Mouse (Mus musculus): ENCODE measurements around the gene Diaph3. TPM values are rescaled to one million over a fixed set of nuclear protein-coding genes. Genes with fewer than 3 reads are reported as not detected.

The Diaph3 gene
- polyA plus RNA-seq, 1 experiment from 2014 or later: 9.6 TPM

DNA sequence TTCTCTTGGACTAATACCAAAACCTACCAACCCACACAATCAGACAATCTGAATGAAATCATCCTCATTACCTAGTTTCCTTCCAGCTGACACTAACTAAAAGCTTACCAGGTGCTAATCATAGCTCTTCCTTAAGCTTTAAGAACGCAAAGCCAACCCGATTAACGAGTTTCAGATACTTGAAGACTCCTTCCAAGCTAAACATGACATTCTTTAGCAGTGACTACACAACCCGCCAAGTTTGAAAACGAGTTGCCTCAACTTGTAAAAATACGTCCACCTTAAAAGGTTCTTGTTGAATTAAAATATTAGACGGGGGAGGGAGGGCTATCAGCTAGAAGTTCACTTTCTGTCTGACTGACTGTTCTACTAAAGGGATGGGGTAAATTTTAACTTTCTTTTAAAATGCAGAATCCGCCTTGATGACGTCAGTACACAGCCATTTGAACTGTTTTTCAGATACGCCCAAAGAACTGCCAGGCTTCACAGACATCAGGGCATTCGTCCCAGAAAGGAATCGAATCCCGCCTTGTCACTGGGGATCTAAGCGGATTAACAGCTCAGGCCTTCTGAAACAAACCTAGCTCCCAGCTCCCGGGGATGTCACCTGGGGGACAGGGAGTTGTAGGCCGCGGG is 590 bp downstream of the Diaph3 start:
- peaks cover 10% of the 10 kb centered on the region for H3K4me1 ChIP-seq (ENCODE audit: control insufficient read depth, insufficient read depth, low read length)
- peak overlapping the region; percentile 78 for H3K9ac ChIP-seq (ENCODE audit: low read length)
- H3K27me3 ChIP-seq (ENCODE audit: control insufficient read depth, insufficient read depth, low read length): no peaks in the 10 kb centered on the region
- no peaks in the 10 kb centered on the region for H3K36me3 ChIP-seq (ENCODE audit: control insufficient read depth, insufficient read depth)
- H3K9me3 ChIP-seq (replicated peaks; ENCODE audit: control insufficient read depth, low read length): no peaks in the 10 kb centered on the region
- peak; percentile 42 for ATAC-seq (replicated peaks; ENCODE audit: extremely low read depth, insufficient read depth, low FRiP score)
- H3K4me3 ChIP-seq (ENCODE audit: low read length): peak overlapping the region; percentile 89
- H3K27ac ChIP-seq (ENCODE audit: low read length): peak overlapping the region; percentile 51
- peak overlapping the region; percentile 71 for H3K4me2 ChIP-seq (ENCODE audit: low read depth, low read length)
- WGBS: under 1% methylated on average over 17 of the region's 17 CpGs

DNA sequence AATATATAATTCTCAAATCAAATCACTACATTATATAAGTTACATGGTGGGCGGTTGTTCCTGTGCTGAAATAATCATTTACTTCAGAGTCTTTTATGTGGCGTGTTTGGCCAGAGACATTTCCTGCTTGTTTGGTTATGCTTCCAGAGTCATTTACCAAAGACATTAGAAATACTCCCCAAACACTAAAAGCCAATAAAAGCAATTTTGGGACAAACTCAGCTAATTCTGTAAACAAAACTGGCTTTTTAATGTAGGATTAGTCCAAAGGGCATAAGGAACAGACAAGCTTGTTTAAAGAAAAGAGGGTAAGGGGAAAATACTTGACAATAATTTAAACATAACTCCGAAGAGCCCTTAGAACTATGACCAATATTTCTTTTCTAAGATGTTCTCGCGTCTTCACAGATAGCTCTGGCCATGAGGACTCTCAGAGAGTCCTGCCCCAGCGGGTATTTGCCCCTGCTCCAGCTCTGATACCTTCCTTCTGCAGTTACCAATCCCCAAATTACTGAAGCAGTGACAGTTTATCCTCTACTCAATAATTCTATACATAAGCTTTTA is 14.9 kb downstream of the Diaph3 start:
- no peak overlapping the region for H3K9ac ChIP-seq (ENCODE audit: low read length)
- WGBS: 86% methylated on average over 6 of the region's 6 CpGs

DNA sequence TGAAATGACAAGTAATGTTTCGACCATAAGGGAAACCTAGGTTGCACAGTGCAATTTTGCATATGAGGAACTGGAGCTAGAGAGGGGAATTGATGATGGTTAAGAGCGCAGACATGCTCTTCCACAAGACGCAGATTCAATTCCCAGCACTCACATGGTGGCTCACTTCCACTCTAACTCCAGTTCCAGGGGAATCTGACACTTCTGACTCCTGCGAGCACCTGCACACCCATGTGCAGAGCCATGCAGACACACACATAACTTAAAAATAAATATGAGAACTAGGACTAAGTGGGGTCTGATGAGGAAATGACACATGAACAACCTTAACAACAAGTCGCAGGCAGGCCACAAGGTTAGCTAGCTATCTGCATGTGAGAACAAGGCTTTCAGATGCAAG is 15.5 kb downstream of the Diaph3 start:
- no peaks in the 10 kb centered on the region for H3K9me3 ChIP-seq (replicated peaks; ENCODE audit: control insufficient read depth, low read length)
- WGBS: 75% methylated on average over 5 of the region's 5 CpGs
- H3K4me2 ChIP-seq (ENCODE audit: low read depth, low read length): no peak overlapping the region
- no peak overlapping the region for H3K27ac ChIP-seq (ENCODE audit: low read length)
- H3K27me3 ChIP-seq (ENCODE audit: control insufficient read depth, insufficient read depth, low read length): no peaks in the 10 kb centered on the region
- no peak overlapping the region for H3K9ac ChIP-seq (ENCODE audit: low read length)
- ATAC-seq (replicated peaks; ENCODE audit: extremely low read depth, insufficient read depth, low FRiP score): no peak
- no peak overlapping the region for H3K4me3 ChIP-seq (ENCODE audit: low read length)
- no peaks in the 10 kb centered on the region for H3K36me3 ChIP-seq (ENCODE audit: control insufficient read depth, insufficient read depth)
- H3K4me1 ChIP-seq (ENCODE audit: control insufficient read depth, insufficient read depth, low read length): no peaks in the 10 kb centered on the region

More for the DNA sequence above, 14.9 kb downstream of the Diaph3 start:
- H3K4me2 ChIP-seq (ENCODE audit: low read depth, low read length): no peak overlapping the region
- ATAC-seq (replicated peaks; ENCODE audit: extremely low read depth, insufficient read depth, low FRiP score): no peak
- H3K36me3 ChIP-seq (ENCODE audit: control insufficient read depth, insufficient read depth): no peaks in the 10 kb centered on the region
- H3K4me1 ChIP-seq (ENCODE audit: control insufficient read depth, insufficient read depth, low read length): no peaks in the 10 kb centered on the region
- no peak overlapping the region for H3K4me3 ChIP-seq (ENCODE audit: low read length)
- H3K9me3 ChIP-seq (replicated peaks; ENCODE audit: control insufficient read depth, low read length): no peaks in the 10 kb centered on the region
- no peak overlapping the region for H3K27ac ChIP-seq (ENCODE audit: low read length)
- H3K27me3 ChIP-seq (ENCODE audit: control insufficient read depth, insufficient read depth, low read length): no peaks in the 10 kb centered on the region

DNA sequence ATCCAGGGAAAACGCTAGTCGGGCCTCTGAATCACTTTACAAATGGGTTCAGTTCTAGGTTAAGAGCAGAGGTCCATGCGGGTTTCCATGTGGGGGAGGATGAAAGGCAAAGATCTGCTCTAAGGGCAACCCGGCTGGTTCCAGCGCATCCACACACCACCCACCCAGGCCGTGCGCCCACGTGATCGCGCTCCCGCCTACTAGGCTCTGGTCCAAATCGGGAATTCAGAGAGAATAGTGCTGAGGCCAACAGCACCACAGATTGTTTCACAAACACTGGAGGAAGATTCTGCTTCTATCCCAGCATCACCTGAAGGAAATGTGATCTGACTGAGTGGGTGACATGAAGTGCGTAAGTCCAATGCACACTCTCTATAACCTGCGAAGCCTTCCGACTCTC is 17.9 kb downstream of the Diaph3 start:
- Histone ChIP-seq H3K27ac (ENCODE audit: low read length) (no peak overlapping the region), H3K4me3 (ENCODE audit: low read length) (no peak overlapping the region), H3K4me1 (ENCODE audit: control insufficient read depth, insufficient read depth, low read length) (no peaks in the 10 kb centered on the region), H3K9me3 (replicated peaks; ENCODE audit: control insufficient read depth, low read length) (no peaks in the 10 kb centered on the region), H3K4me2 (ENCODE audit: low read depth, low read length) (no peak overlapping the region), H3K36me3 (ENCODE audit: control insufficient read depth, insufficient read depth) (no peaks in the 10 kb centered on the region), H3K27me3 (ENCODE audit: control insufficient read depth, insufficient read depth, low read length) (no peaks in the 10 kb centered on the region), H3K9ac (ENCODE audit: low read length) (no peak overlapping the region)
- WGBS: 90% methylated on average over 15 of the region's 15 CpGs
- no peak for ATAC-seq (replicated peaks; ENCODE audit: extremely low read depth, insufficient read depth, low FRiP score)

DNA sequence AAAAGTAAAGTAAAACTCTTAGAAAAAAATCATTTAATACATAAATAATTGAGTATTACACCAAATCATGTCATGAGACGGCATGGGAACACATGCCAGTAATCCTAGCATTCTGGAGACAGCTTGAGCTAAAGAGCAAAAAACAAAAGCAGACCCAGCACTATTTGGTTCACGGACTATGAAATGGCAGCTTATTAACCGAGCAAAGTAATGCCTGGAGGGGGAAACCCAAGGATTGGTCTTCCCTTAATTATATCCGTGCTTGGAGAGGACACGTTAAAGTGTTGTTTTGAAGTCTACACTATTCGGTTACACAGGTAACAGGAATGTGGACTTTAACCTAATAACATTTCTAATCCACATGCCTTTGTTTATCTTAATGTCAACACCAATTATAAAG is 19.2 kb downstream of the Diaph3 start:
- no peaks in the 10 kb centered on the region for H3K36me3 ChIP-seq (ENCODE audit: control insufficient read depth, insufficient read depth)
- H3K4me2 ChIP-seq (ENCODE audit: low read depth, low read length): no peak overlapping the region
- 77% methylated on average over 6 of the region's 6 CpGs for WGBS
- no peak overlapping the region for H3K4me3 ChIP-seq (ENCODE audit: low read length)
- H3K27ac ChIP-seq (ENCODE audit: low read length): no peak overlapping the region
- no peaks in the 10 kb centered on the region for H3K27me3 ChIP-seq (ENCODE audit: control insufficient read depth, insufficient read depth, low read length)
- no peak overlapping the region for H3K9ac ChIP-seq (ENCODE audit: low read length)
- H3K4me1 ChIP-seq (ENCODE audit: control insufficient read depth, insufficient read depth, low read length): no peaks in the 10 kb centered on the region
- no peaks in the 10 kb centered on the region for H3K9me3 ChIP-seq (replicated peaks; ENCODE audit: control insufficient read depth, low read length)
- no peak for ATAC-seq (replicated peaks; ENCODE audit: extremely low read depth, insufficient read depth, low FRiP score)

DNA sequence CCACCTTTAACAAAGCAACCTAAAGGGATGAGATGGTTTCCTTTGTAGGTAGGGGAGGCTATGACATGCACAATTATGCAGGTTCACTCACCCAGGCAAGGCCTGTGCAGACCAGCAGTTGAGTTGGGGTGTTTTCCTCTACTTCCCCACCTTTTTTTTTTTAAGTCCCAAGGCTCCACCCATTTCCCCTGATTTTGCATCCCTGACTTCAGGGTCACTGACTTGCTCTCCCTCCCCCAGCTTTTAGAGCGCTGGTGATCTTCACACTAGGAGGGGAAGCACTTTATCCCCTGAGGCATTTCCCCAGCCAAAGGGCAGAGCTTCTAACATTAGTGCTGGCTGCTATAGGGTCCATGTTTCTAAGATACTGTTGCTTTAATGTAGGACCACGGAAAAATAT is 30.4 kb downstream of the Diaph3 start:
- Histone ChIP-seq H3K4me2 (ENCODE audit: low read depth, low read length) (no peak overlapping the region), H3K36me3 (ENCODE audit: control insufficient read depth, insufficient read depth) (no peaks in the 10 kb centered on the region), H3K27me3 (ENCODE audit: control insufficient read depth, insufficient read depth, low read length) (no peaks in the 10 kb centered on the region), H3K9ac (ENCODE audit: low read length) (no peak overlapping the region), H3K27ac (ENCODE audit: low read length) (no peak overlapping the region), H3K4me3 (ENCODE audit: low read length) (no peak overlapping the region), H3K4me1 (ENCODE audit: control insufficient read depth, insufficient read depth, low read length) (peaks cover 4% of the 10 kb centered on the region; the same call in 1 of the 2 replicates), H3K9me3 (replicated peaks; ENCODE audit: control insufficient read depth, low read length) (no peaks in the 10 kb centered on the region)
- no peak for ATAC-seq (replicated peaks; ENCODE audit: extremely low read depth, insufficient read depth, low FRiP score)
- 47% methylated on average over 2 of the region's 2 CpGs for WGBS

DNA sequence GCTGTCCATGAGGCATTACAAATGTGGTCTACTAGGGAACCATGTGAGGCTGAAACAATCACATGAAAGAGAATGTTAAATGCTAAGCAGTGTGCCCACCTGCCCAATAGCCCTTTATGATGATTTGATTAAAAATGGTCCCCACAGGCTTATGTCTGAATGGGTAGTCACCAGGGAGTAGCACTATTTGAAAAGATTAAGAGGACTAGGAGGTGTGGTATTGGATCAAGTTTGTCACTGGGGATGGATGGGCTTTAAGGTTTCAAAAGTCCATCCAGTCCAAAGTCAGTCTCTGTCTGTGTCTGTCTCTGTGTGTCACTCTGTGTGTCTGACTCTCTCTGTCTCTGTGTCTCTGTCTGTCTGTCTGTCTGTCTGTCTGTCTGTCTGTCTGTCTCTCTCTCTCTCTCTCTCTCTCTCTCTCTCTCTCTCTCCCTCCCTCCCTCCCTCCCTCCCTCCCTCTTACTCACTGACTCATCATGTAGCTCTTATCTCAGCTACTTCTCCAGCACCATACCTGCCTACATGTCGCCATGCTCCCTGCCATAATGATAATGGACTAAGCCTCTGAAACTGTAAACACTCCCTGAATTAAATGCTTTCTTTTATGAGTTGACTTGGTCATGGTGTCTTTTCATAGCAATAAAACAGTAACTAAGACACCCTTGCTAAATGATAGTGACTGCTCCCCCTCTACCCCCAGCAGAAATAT is 41.5 kb downstream of the Diaph3 start:
- Histone ChIP-seq H3K4me2 (ENCODE audit: low read depth, low read length) (no peak overlapping the region), H3K27ac (ENCODE audit: low read length) (no peak overlapping the region), H3K9me3 (replicated peaks; ENCODE audit: control insufficient read depth, low read length) (no peaks in the 10 kb centered on the region), H3K4me1 (ENCODE audit: control insufficient read depth, insufficient read depth, low read length) (no peaks in the 10 kb centered on the region), H3K4me3 (ENCODE audit: low read length) (no peak overlapping the region), H3K36me3 (ENCODE audit: control insufficient read depth, insufficient read depth) (no peaks in the 10 kb centered on the region), H3K9ac (ENCODE audit: low read length) (no peak overlapping the region), H3K27me3 (ENCODE audit: control insufficient read depth, insufficient read depth, low read length) (no peaks in the 10 kb centered on the region)
- 52% methylated on average over 1 of the region's 1 CpGs for WGBS
- ATAC-seq (replicated peaks; ENCODE audit: extremely low read depth, insufficient read depth, low FRiP score): no peak

DNA sequence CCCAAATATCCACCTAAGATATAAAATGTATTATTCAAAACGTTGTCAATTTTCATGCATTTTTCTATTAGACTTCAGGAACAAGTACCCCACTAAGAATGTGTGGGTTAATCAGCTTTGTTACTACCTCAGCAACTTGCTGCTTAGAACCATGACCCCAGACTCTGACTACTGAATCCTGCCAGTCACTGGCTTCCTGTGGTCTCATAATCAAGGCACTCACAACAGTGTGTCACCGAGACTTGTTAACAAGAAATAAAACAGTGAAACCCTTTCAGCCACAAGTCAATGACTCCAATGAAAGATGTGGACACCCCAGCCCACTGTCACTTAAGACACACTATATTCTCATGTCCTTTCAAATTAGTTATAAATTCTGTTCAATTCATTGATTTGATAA is 42.9 kb downstream of the Diaph3 start:
- Histone ChIP-seq H3K4me2 (ENCODE audit: low read depth, low read length) (no peak overlapping the region), H3K27ac (ENCODE audit: low read length) (no peak overlapping the region), H3K27me3 (ENCODE audit: control insufficient read depth, insufficient read depth, low read length) (no peaks in the 10 kb centered on the region), H3K36me3 (ENCODE audit: control insufficient read depth, insufficient read depth) (no peaks in the 10 kb centered on the region), H3K4me3 (ENCODE audit: low read length) (no peak overlapping the region), H3K9ac (ENCODE audit: low read length) (no peak overlapping the region), H3K4me1 (ENCODE audit: control insufficient read depth, insufficient read depth, low read length) (no peaks in the 10 kb centered on the region), H3K9me3 (replicated peaks; ENCODE audit: control insufficient read depth, low read length) (no peaks in the 10 kb centered on the region)
- WGBS: 81% methylated on average over 2 of the region's 2 CpGs
- ATAC-seq (replicated peaks; ENCODE audit: extremely low read depth, insufficient read depth, low FRiP score): no peak

DNA sequence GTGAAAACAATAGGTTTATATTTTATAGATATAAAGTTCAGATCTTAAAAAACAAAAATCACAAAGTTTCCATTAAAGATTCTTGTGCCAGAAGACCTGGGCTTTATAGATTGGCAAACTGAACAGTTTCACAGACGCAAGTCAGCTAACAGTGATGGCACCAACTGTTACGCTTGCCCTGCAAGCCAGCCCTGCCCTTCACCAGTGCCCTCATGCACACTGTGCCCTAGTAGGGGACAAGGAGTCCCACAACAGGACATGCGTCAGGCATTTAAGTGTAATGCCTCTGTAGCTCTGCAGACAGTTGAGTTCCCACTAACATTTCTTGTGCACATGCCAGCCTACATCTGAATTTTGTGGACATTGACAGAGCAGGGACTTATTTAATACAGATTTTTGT is 49.5 kb downstream of the Diaph3 start:
- Histone ChIP-seq H3K9ac (ENCODE audit: low read length) (no peak overlapping the region), H3K4me1 (ENCODE audit: control insufficient read depth, insufficient read depth, low read length) (0 out of 2 replicates have a peak, but pooled peaks cover 2% of the 10 kb centered on the region), H3K9me3 (replicated peaks; ENCODE audit: control insufficient read depth, low read length) (no peaks in the 10 kb centered on the region), H3K4me3 (ENCODE audit: low read length) (no peak overlapping the region), H3K27ac (ENCODE audit: low read length) (no peak overlapping the region), H3K27me3 (ENCODE audit: control insufficient read depth, insufficient read depth, low read length) (no peaks in the 10 kb centered on the region), H3K36me3 (ENCODE audit: control insufficient read depth, insufficient read depth) (0 out of 2 replicates have a peak, but pooled peaks cover 5% of the 10 kb centered on the region), H3K4me2 (ENCODE audit: low read depth, low read length) (no peak overlapping the region)
- no peak for ATAC-seq (replicated peaks; ENCODE audit: extremely low read depth, insufficient read depth, low FRiP score)
- WGBS: 89% methylated on average over 3 of the region's 3 CpGs

All from heart, embryonic 16.5 days (tissue).